Mouse (Mus musculus): ENCODE data around the gene Colgalt1. TPM values are rescaled to one million over a fixed set of nuclear protein-coding genes. Genes with fewer than 3 reads are reported as not detected.

The Colgalt1 gene
- polyA plus RNA-seq, 1 experiment from 2014 or later: 70.3 TPM

- H3K27me3 ChIP-seq (ENCODE audit: control insufficient read depth, insufficient read depth, low read depth, low read length): peaks cover 20% of the 10 kb centered on the region
- WGBS: 59% methylated on average over 5 of the region's 5 CpGs
- H3K4me3 ChIP-seq (ENCODE audit: low read length): no peak overlapping the region
- no peak overlapping the region for H3K4me2 ChIP-seq (ENCODE audit: low read depth, low read length)
- no peaks in the 10 kb centered on the region for H3K36me3 ChIP-seq (ENCODE audit: control insufficient read depth, insufficient read depth, low read length)
- peaks cover 25% of the 10 kb centered on the region for H3K4me1 ChIP-seq (replicated peaks; ENCODE audit: control insufficient read depth, insufficient read depth, low read length)
- H3K9me3 ChIP-seq (ENCODE audit: control insufficient read depth, low read length): no peaks in the 10 kb centered on the region
- no peak overlapping the region for H3K27ac ChIP-seq (ENCODE audit: low read length)
- ATAC-seq (ENCODE audit: low read depth): no peak
- no peak overlapping the region for H3K9ac ChIP-seq (ENCODE audit: low read length)
Observed at GRCm38 (mm10) chr8:71667256-71667655, 56.5 kb downstream of the Colgalt1 start.

- ATAC-seq (ENCODE audit: low read depth): peak; percentile 13; the same call in 1 of the 2 replicates
- Histone ChIP-seq H3K9ac (ENCODE audit: low read length) (no peak overlapping the region), H3K4me2 (ENCODE audit: low read depth, low read length) (peak overlapping the region; percentile 6), H3K36me3 (ENCODE audit: control insufficient read depth, insufficient read depth, low read length) (no peaks in the 10 kb centered on the region), H3K27me3 (ENCODE audit: control insufficient read depth, insufficient read depth, low read depth, low read length) (peaks cover 20% of the 10 kb centered on the region), H3K27ac (ENCODE audit: low read length) (no peak overlapping the region), H3K4me3 (ENCODE audit: low read length) (no peak overlapping the region), H3K9me3 (ENCODE audit: control insufficient read depth, low read length) (no peaks in the 10 kb centered on the region), H3K4me1 (replicated peaks; ENCODE audit: control insufficient read depth, insufficient read depth, low read length) (peaks cover 25% of the 10 kb centered on the region)
- WGBS: 1% methylated on average over 21 of the region's 21 CpGs
Observed at GRCm38 (mm10) chr8:71668220-71668975, 57.6 kb downstream of the Colgalt1 start.

GRCm38 (mm10) chr8:71670198-71670597, 59.4 kb downstream of the Colgalt1 start:
- no peak overlapping the region for H3K9ac ChIP-seq (ENCODE audit: low read length)
- H3K27ac ChIP-seq (ENCODE audit: low read length): no peak overlapping the region
- ATAC-seq (ENCODE audit: low read depth): no peak
- 21% methylated on average over 8 of the region's 12 CpGs for WGBS
- H3K4me3 ChIP-seq (ENCODE audit: low read length): peak overlapping the region; percentile 53
- H3K9me3 ChIP-seq (ENCODE audit: control insufficient read depth, low read length): no peaks in the 10 kb centered on the region
- H3K4me1 ChIP-seq (replicated peaks; ENCODE audit: control insufficient read depth, insufficient read depth, low read length): peaks cover 22% of the 10 kb centered on the region
- H3K27me3 ChIP-seq (ENCODE audit: control insufficient read depth, insufficient read depth, low read depth, low read length): peaks cover 20% of the 10 kb centered on the region
- H3K36me3 ChIP-seq (ENCODE audit: control insufficient read depth, insufficient read depth, low read length): no peaks in the 10 kb centered on the region
- peak overlapping the region; percentile 93 for H3K4me2 ChIP-seq (ENCODE audit: low read depth, low read length)

GRCm38 (mm10) chr8:71670621-71671548, 60.1 kb downstream of the Colgalt1 start:
- Histone ChIP-seq H3K27me3 (ENCODE audit: control insufficient read depth, insufficient read depth, low read depth, low read length) (peaks cover 20% of the 10 kb centered on the region), H3K4me3 (ENCODE audit: low read length) (peak overlapping the region; percentile 53), H3K4me2 (ENCODE audit: low read depth, low read length) (peak overlapping the region; percentile 93), H3K27ac (ENCODE audit: low read length) (no peak overlapping the region), H3K9ac (ENCODE audit: low read length) (no peak overlapping the region), H3K9me3 (ENCODE audit: control insufficient read depth, low read length) (no peaks in the 10 kb centered on the region), H3K4me1 (replicated peaks; ENCODE audit: control insufficient read depth, insufficient read depth, low read length) (peaks cover 16% of the 10 kb centered on the region), H3K36me3 (ENCODE audit: control insufficient read depth, insufficient read depth, low read length) (no peaks in the 10 kb centered on the region)
- peak; percentile 47 for ATAC-seq (ENCODE audit: low read depth)
- under 1% methylated on average over 62 of the region's 64 CpGs for WGBS

- Histone ChIP-seq H3K4me1 (replicated peaks; ENCODE audit: control insufficient read depth, insufficient read depth, low read length) (peaks cover 13% of the 10 kb centered on the region), H3K36me3 (ENCODE audit: control insufficient read depth, insufficient read depth, low read length) (no peaks in the 10 kb centered on the region), H3K9ac (ENCODE audit: low read length) (peak within 1 kb of the TSS; percentile 65), H3K27me3 (ENCODE audit: control insufficient read depth, insufficient read depth, low read depth, low read length) (peaks cover 17% of the 10 kb centered on the region), H3K9me3 (ENCODE audit: control insufficient read depth, low read length) (no peaks in the 10 kb centered on the region), H3K4me2 (ENCODE audit: low read depth, low read length) (peak within 1 kb of the TSS; percentile 93), H3K4me3 (ENCODE audit: low read length) (peak within 1 kb of the TSS; percentile 53), H3K27ac (ENCODE audit: low read length) (no peak within 1 kb of the TSS)
- under 1% methylated on average over 37 of the region's 42 CpGs for WGBS
- ATAC-seq (ENCODE audit: low read depth): peak; percentile 80
Observed at GRCm38 (mm10) chr8:71671549-71671965, 60.8 kb downstream of the Colgalt1 start, which contains the start of gene Unc13a. Gene Unc13a (minus strand): TSS chr8:71671757.

GRCm38 (mm10) chr8:71672168-71672735, 61.5 kb downstream of the Colgalt1 start:
- 51% methylated on average over 6 of the region's 6 CpGs for WGBS
- peak overlapping the region; percentile 65 for H3K9ac ChIP-seq (ENCODE audit: low read length)
- H3K4me1 ChIP-seq (replicated peaks; ENCODE audit: control insufficient read depth, insufficient read depth, low read length): peaks cover 13% of the 10 kb centered on the region
- no peak for ATAC-seq (ENCODE audit: low read depth)
- peak overlapping the region; percentile 93 for H3K4me2 ChIP-seq (ENCODE audit: low read depth, low read length)
- H3K27ac ChIP-seq (ENCODE audit: low read length): no peak overlapping the region
- no peaks in the 10 kb centered on the region for H3K9me3 ChIP-seq (ENCODE audit: control insufficient read depth, low read length)
- peak overlapping the region; percentile 53; the same call in 1 of the 2 replicates for H3K4me3 ChIP-seq (ENCODE audit: low read length)
- H3K27me3 ChIP-seq (ENCODE audit: control insufficient read depth, insufficient read depth, low read depth, low read length): peaks cover 17% of the 10 kb centered on the region
- no peaks in the 10 kb centered on the region for H3K36me3 ChIP-seq (ENCODE audit: control insufficient read depth, insufficient read depth, low read length)

GRCm38 (mm10) chr8:71674071-71674470, 63.3 kb downstream of the Colgalt1 start:
- ATAC-seq (ENCODE audit: low read depth): no peak
- Histone ChIP-seq H3K9me3 (ENCODE audit: control insufficient read depth, low read length) (no peaks in the 10 kb centered on the region), H3K4me2 (ENCODE audit: low read depth, low read length) (no peak overlapping the region), H3K4me3 (ENCODE audit: low read length) (no peak overlapping the region), H3K4me1 (replicated peaks; ENCODE audit: control insufficient read depth, insufficient read depth, low read length) (peaks cover 8% of the 10 kb centered on the region), H3K9ac (ENCODE audit: low read length) (no peak overlapping the region), H3K36me3 (ENCODE audit: control insufficient read depth, insufficient read depth, low read length) (no peaks in the 10 kb centered on the region), H3K27me3 (ENCODE audit: control insufficient read depth, insufficient read depth, low read depth, low read length) (peaks cover 27% of the 10 kb centered on the region), H3K27ac (ENCODE audit: low read length) (no peak overlapping the region)
- 63% methylated on average over 2 of the region's 2 CpGs for WGBS
